Mouse (Mus musculus) macrophage (primary cell): Measurements from ENCODE around the gene Nr2e3. TPM values are rescaled to one million over a fixed set of nuclear protein-coding genes. Genes with fewer than 3 reads are reported as not detected.

Experiments
- H3K27ac ChIP-seq: fragments of 350-480 bp; formaldehyde crosslinking; 2 replicates; pipeline ENCODE4 v1.9.0; 2021
- H3K36me3 ChIP-seq: fragments of 350-480 bp; formaldehyde crosslinking; 2 replicates; pipeline ENCODE4 v1.9.0; 2021; ENCODE audit errors: inconsistent target
- H3K4me3 ChIP-seq: fragments of 350-480 bp; formaldehyde crosslinking; 2 replicates; pipeline ENCODE4 v1.9.0; 2021; ENCODE audit errors: inconsistent target
- H3K79me2 ChIP-seq: fragments of 350-480 bp; formaldehyde crosslinking; 2 replicates; pipeline ENCODE4 v1.9.0; 2021; ENCODE audit errors: inconsistent target
- WGBS: methylation state at CpG from one replicate; pipeline ENCODE4 v1.1.7; 2026; ENCODE audit warnings: inconsistent platforms; ENCODE audit not compliant: missing documents; 5-methylcytosine and 5-hydroxymethylcytosine counted together
- polyA plus RNA-seq: library from polyadenylated mRNA; stranded (reverse); fragments of 250-400 nt; gene quantifications from 3 replicates; pipeline ENCODE4 v1.2.4, GENCODE M21; 2018; ENCODE audit warnings: inconsistent platforms
- total RNA-seq, 78 experiments: library from RNA; depleted of rRNA; stranded (reverse); fragments of 250-400 nt; gene quantifications; 1 replicate in 9 of 78; 2 replicates in 24 of 78; 3 replicates in 43 of 78; 4 replicates in 2 of 78; pipeline ENCODE4 v1.2.4; 2018; ENCODE audit warnings: inconsistent platforms in 56 of 78

The Nr2e3 gene
- total RNA-seq (2018; cell fraction: chromatin; rRNA removed), result not detected
- total RNA-seq (2018; cell fraction: cytosol; rRNA removed), result not detected
- total RNA-seq (2018; cell fraction: nucleus; rRNA removed), result not detected
- polyA plus RNA-seq, result not detected in 3 replicates

- H3K27ac ChIP-seq, result no peak within 1 kb of the TSS
- no peaks in the 10 kb centered on the region for H3K36me3 ChIP-seq
- H3K79me2 ChIP-seq, result no peaks in the 10 kb centered on the region
- no peak within 1 kb of the TSS for H3K4me3 ChIP-seq
- whole genome bisulfite sequencing, result 97% methylated on average over 9 of the region's 10 CpGs
Measured at GRCm38 (mm10) chr9:59960559-59960958, at the start of gene Nr2e3. Gene Nr2e3, minus strand, starts transcription at chr9:59960659.

DNA sequence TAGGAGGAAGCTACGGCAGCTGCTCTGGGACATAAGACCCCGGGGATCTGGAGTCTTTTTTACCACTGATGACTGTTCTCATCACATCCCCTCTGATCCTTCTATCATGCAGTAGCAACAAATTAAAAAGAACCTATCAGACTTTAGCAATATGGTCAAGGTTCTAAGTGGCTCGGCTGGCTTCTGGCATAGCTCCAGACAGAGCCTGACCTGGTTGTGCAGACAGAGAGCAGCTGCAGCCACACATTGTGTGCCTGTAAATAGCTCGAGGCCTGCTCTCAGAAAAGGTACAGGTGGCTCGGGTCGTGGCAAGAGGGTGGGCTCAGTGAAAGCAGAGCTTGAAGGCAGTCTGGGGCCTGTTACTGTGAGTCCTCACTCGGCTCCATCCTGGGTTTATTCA lies 48.5 kb upstream of the Nr2e3 start:
- WGBS, result 87% methylated on average over 7 of the region's 7 CpGs
- Histone ChIP-seq H3K36me3 (no peaks in the 10 kb centered on the region), H3K27ac (no peak overlapping the region), H3K4me3 (no peak overlapping the region), H3K79me2 (no peaks in the 10 kb centered on the region)

DNA sequence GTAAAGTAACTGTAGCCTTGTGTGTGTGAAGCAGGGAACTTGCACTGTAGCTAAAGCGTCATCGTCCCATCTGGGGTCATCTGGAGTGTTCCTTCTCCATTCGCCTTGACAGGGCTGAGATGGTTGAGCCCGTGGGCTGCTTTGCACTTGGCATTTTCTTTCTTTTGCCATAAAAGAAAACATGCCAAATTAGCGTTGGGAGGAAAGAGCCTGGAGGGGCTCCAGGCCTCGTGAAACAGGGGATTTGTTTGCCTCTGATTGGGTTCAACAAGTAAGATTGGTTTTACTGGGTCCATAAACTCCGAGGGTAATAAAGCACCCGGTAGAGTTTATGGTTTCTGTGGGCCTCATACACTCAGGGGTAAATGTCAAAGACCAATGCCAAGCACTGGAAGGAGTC lies 41.9 kb upstream of the Nr2e3 start:
- Histone ChIP-seq H3K79me2 (no peaks in the 10 kb centered on the region), H3K4me3 (no peak overlapping the region), H3K27ac (no peak overlapping the region), H3K36me3 (no peaks in the 10 kb centered on the region)
- 85% methylated on average over 8 of the region's 8 CpGs for WGBS

- H3K27ac ChIP-seq, result no peak overlapping the region
- no peak overlapping the region for H3K4me3 ChIP-seq
- H3K79me2 ChIP-seq, result no peaks in the 10 kb centered on the region
- no peaks in the 10 kb centered on the region for H3K36me3 ChIP-seq
- 87% methylated on average over 3 of the region's 3 CpGs for WGBS
Measured at GRCm38 (mm10) chr9:60001444-60001843, 41.0 kb upstream of the Nr2e3 start.

- 88% methylated on average over 4 of the region's 4 CpGs for WGBS
- H3K4me3 ChIP-seq, result no peak overlapping the region
Measured at GRCm38 (mm10) chr9:59997725-59998124, 37.3 kb upstream of the Nr2e3 start.

GRCm38 (mm10) chr9:59991407-59991806 lies 30.9 kb upstream of the Nr2e3 start:
- Histone ChIP-seq H3K79me2 (no peaks in the 10 kb centered on the region), H3K4me3 (no peak overlapping the region), H3K36me3 (no peaks in the 10 kb centered on the region), H3K27ac (no peak overlapping the region)
- 93% methylated on average over 5 of the region's 5 CpGs for WGBS

More at GRCm38 (mm10) chr9:59997725-59998124, 37.3 kb upstream of the Nr2e3 start:
- H3K36me3 ChIP-seq, result no peaks in the 10 kb centered on the region
- no peak overlapping the region for H3K27ac ChIP-seq
- no peaks in the 10 kb centered on the region for H3K79me2 ChIP-seq

GRCm38 (mm10) chr9:59989864-59990263 lies 29.4 kb upstream of the Nr2e3 start:
- no peaks in the 10 kb centered on the region for H3K79me2 ChIP-seq
- 0% methylated on average over 1 of the region's 1 CpGs for WGBS
- no peak overlapping the region for H3K27ac ChIP-seq
- H3K36me3 ChIP-seq, result no peaks in the 10 kb centered on the region
- no peak overlapping the region for H3K4me3 ChIP-seq

- Histone ChIP-seq H3K79me2 (no peaks in the 10 kb centered on the region), H3K36me3 (no peaks in the 10 kb centered on the region), H3K27ac (no peak overlapping the region), H3K4me3 (no peak overlapping the region)
- WGBS, result 92% methylated on average over 3 of the region's 3 CpGs
Measured at GRCm38 (mm10) chr9:59985900-59986572, 25.6 kb upstream of the Nr2e3 start.

DNA sequence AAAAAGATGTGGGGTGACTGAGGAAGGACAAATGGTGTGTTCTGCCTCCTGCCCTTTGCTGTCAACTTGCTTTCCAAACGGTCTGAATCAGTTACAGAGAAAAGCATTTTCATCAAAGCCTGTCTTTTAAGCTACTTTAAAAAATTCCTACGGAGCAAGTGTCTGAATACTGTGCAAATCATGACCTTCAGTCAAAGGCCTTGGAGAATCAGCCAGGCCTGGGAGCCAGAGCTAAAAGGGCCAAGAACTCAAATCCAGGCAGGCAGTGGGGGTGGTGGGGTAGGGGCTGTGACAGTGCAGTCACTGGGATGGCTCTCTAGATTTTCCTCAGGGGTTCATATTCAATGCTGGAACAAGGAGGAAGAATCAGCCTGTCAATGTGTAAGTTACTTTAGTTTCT lies 20.7 kb upstream of the Nr2e3 start:
- H3K79me2 ChIP-seq, result no peaks in the 10 kb centered on the region
- no peak overlapping the region for H3K27ac ChIP-seq
- 88% methylated on average over 2 of the region's 2 CpGs for WGBS
- no peaks in the 10 kb centered on the region for H3K36me3 ChIP-seq
- no peak overlapping the region for H3K4me3 ChIP-seq

- Histone ChIP-seq H3K27ac (no peak overlapping the region), H3K36me3 (no peaks in the 10 kb centered on the region), H3K4me3 (no peak overlapping the region), H3K79me2 (no peaks in the 10 kb centered on the region)
- WGBS, result 91% methylated on average over 4 of the region's 4 CpGs
Measured at GRCm38 (mm10) chr9:59971263-59971662, 10.8 kb upstream of the Nr2e3 start.

- 38% methylated on average over 6 of the region's 6 CpGs for WGBS
- Histone ChIP-seq H3K27ac (no peak overlapping the region), H3K4me3 (no peak overlapping the region), H3K79me2 (no peaks in the 10 kb centered on the region), H3K36me3 (no peaks in the 10 kb centered on the region)
Measured at GRCm38 (mm10) chr9:59969383-59969782, 8.9 kb upstream of the Nr2e3 start.

DNA sequence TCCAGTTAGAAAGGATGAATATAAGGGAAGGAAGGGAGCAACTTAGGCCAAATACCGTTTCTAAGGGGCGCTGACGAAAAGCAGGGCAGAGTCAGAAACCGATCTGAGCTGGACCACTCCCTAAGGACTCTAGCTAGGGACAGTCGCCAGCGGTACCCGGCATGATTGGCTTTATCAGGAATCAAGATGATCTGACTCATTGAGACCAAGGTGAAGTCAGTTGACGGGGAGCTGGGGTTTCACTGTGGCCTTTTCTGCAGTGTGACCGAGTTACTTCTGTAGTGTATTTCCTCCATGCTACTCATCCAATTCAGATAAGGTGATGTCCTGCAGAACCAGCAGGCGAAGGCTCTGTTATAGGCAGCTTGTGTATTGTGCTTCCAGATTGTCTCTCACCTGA lies 4.6 kb upstream of the Nr2e3 start:
- no peaks in the 10 kb centered on the region for H3K79me2 ChIP-seq
- no peak overlapping the region for H3K4me3 ChIP-seq
- no peak overlapping the region for H3K27ac ChIP-seq
- no peaks in the 10 kb centered on the region for H3K36me3 ChIP-seq
- 93% methylated on average over 10 of the region's 10 CpGs for WGBS

DNA sequence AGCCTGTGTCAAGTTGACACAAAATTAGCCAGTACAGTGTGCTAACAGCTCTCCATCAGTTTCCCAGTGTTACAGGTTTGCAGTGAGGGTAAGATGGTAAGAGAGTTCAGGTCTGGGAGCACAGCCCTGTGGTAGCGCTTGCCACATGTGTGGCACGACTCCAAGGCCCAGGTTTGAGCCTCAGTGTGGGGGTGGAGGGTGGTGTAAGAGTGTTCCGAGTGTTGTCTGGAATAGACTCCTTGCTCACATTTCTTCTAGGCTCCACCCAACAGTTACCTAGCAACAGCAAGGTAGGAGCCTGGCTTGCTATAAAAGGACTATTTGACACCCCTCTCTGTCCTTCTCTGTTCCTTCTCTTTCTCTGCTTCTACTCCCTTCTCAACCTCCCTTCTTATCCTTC lies 3.9 kb upstream of the Nr2e3 start:
- 63% methylated on average over 3 of the region's 3 CpGs for WGBS
- no peaks in the 10 kb centered on the region for H3K36me3 ChIP-seq

GRCm38 (mm10) chr9:59961201-59961955 lies 919 bp upstream of the Nr2e3 start:
- Histone ChIP-seq H3K27ac (no peak overlapping the region), H3K36me3 (no peaks in the 10 kb centered on the region), H3K79me2 (no peaks in the 10 kb centered on the region), H3K4me3 (no peak overlapping the region)
- 86% methylated on average over 14 of the region's 14 CpGs for WGBS

More for the DNA sequence above, 3.9 kb upstream of the Nr2e3 start:
- Histone ChIP-seq H3K27ac (no peak overlapping the region), H3K79me2 (no peaks in the 10 kb centered on the region), H3K4me3 (no peak overlapping the region)

DNA sequence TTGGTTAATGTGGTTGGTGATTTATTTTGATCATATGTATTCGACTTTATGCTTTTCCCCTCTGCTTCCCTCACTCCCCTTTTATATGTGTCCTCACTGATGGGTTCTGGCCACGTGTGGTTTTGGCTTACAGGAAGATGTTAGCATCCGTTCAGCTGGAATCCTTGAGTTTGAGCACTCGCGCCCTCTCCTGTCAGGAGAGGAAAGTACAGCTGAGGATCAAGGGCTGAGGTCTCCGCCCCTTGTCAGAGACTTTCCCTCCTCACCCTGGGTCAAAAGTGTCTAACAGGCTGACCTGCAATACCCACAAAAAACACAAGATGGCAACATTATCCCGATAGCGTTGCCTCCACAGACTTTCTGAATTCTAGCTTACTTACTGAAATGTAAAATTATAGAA lies 1.2 kb downstream of the Nr2e3 start:
- Histone ChIP-seq H3K36me3 (no peaks in the 10 kb centered on the region), H3K27ac (no peak overlapping the region), H3K79me2 (no peaks in the 10 kb centered on the region), H3K4me3 (no peak overlapping the region)
- WGBS, result 0% methylated on average over 8 of the region's 8 CpGs
